Mouse (Mus musculus) right cerebral cortex, postnatal 14 days (tissue): ENCODE measurements at regions not wholly inside any gene's neighbourhood (a gene's known extent, or its start where the extent isn't known, plus 50 kb on each side); places are given as distances from the start of the nearest gene placed in this dataset.
A peak's percentile ranks its signal among the peaks of the same experiment; 100 is the strongest.

ENCODE experiments used
- DNase-seq: peaks from one replicate; pipeline ENCODE4 v3.0.0; 2022

- no peak for DNase-seq
Observed at GRCm38 (mm10) chr2:83224018-83224417, 280.6 kb downstream of the Fsip2 start.

GRCm38 (mm10) chr2:83226198-83226597 lies 282.8 kb downstream of the Fsip2 start:
- no peak for DNase-seq

- no peak for DNase-seq
Observed at GRCm38 (mm10) chr2:83251173-83252101, 308.0 kb downstream of the Fsip2 start.

GRCm38 (mm10) chr2:83256811-83257321 lies 313.4 kb downstream of the Fsip2 start:
- DNase-seq: no peak

GRCm38 (mm10) chr2:83258613-83259012 lies 315.2 kb downstream of the Fsip2 start:
- DNase-seq: no peak

GRCm38 (mm10) chr2:83303515-83303914 lies 340.7 kb upstream of the Zc3h15 start:
- DNase-seq: no peak

- no peak for DNase-seq
Observed at GRCm38 (mm10) chr2:83332056-83332769, 312.0 kb upstream of the Zc3h15 start.

- DNase-seq: no peak
Observed at GRCm38 (mm10) chr2:83332770-83333157, 311.5 kb upstream of the Zc3h15 start.

- peak; percentile 23 for DNase-seq
Observed at GRCm38 (mm10) chr2:83337364-83337763, 306.9 kb upstream of the Zc3h15 start.

- no peak for DNase-seq
Observed at GRCm38 (mm10) chr2:83340168-83340567, 304.1 kb upstream of the Zc3h15 start.
